In genomic region chr1:53841080-53841479, GRCm38 (mm10) we compare ENCODE assay signal across 24 mouse cellular contexts. TPM values are rescaled to one million over a fixed set of nuclear protein-coding genes. Genes with fewer than 3 reads are reported as not detected.
DNase-seq lines count a peak whose midpoint lies in the region; ATAC-seq and TF ChIP-seq lines count a peak whose summit lies in the region.
"Had no signal": no experiment of that assay in that cellular context is flagged by ENCODE, and none has a peak within 500 bp of the region (broad histone marks: within the 10 kb centered on the region; RNA-seq: fewer than 3 reads in every experiment).

No protein-coding gene starts in this region.

- dilution Hi-C loops in CH12.LX (cut with MboI; ENCODE audit: extremely low pct_ligation_motif_present, extremely low pct_unique_long_range_greater_than_20kb, low sequenced_read_pairs): no loop called here

- ATAC-seq in frontal cortex, adult (ENCODE audit: low TSS enrichment): peak; percentile 51
- no peak for ATAC-seq in kidney, embryonic 15.5 days (replicated peaks; ENCODE audit: low FRiP score)
- no peak for ATAC-seq in kidney, embryonic 14.5 days (ENCODE audit: low FRiP score, low TSS enrichment)
- ATAC-seq: forebrain, embryonic 13.5 days; forebrain, embryonic 16.5 days had no signal

- TF ChIP-seq CTCF in CH12.LX (conservative IDR thresholded peaks at IDR 0.05 in 1 of 2, IDR thresholded peaks at IDR 0.05 in 1 of 2; ENCODE audit: low read depth in 2 of 2, low read length in 2 of 2): no peak

- no peaks in the 10 kb centered on the region for H3K79me2 ChIP-seq in CH12.LX (replicated peaks; ENCODE audit: control insufficient read depth, extremely low read depth, insufficient read depth, poor library complexity, severe bottlenecking)

- in situ Hi-C loops in CH12.LX (cut with MboI; ENCODE audit: low pct_ligation_motif_present, low pct_unique_long_range_greater_than_20kb, low sequenced_read_pairs): no loop called here

- H3K27ac ChIP-seq in kidney, embryonic 15.5 days: 0 out of 2 replicates have a peak overlapping the region, but pooled peaks have one; percentile 22
- H3K27ac ChIP-seq in kidney, embryonic 14.5 days (ENCODE audit: low read depth, low read length): no peak overlapping the region
- no peak overlapping the region for H3K27ac ChIP-seq in CH12.LX (ENCODE audit: insufficient read depth, low read depth)
- H3K27ac ChIP-seq: forebrain, embryonic 10.5 days; forebrain, embryonic 13.5 days; heart, adult 2 months; heart, embryonic 10.5 days; heart, embryonic 13.5 days; hindbrain, embryonic 12.5 days; hindbrain, embryonic 15.5 days had no signal

- no peak overlapping the region for H3K9ac ChIP-seq in kidney, embryonic 15.5 days
- H3K9ac ChIP-seq in kidney, embryonic 14.5 days (ENCODE audit: low read depth, low read length): no peak overlapping the region
- no peak overlapping the region; the same call in 1 of the 2 replicates for H3K9ac ChIP-seq in CH12.LX (ENCODE audit: insufficient read depth, low read depth)
- H3K9ac ChIP-seq: forebrain, embryonic 13.5 days; heart, embryonic 13.5 days; hindbrain, embryonic 12.5 days; hindbrain, embryonic 15.5 days had no signal

- H3K36me3 ChIP-seq in kidney, embryonic 15.5 days: no peaks in the 10 kb centered on the region
- H3K36me3 ChIP-seq in kidney, embryonic 14.5 days (ENCODE audit: control insufficient read depth, insufficient read depth, low read length): no peaks in the 10 kb centered on the region
- H3K36me3 ChIP-seq in CH12.LX (replicated peaks in 1 of 2; ENCODE audit: control insufficient read depth in 1 of 2, insufficient read depth in 1 of 2, low read length in 1 of 2): no peaks in the 10 kb centered on the region
- H3K36me3 ChIP-seq: forebrain, embryonic 10.5 days had no signal

- H3K27me3 ChIP-seq in kidney, embryonic 15.5 days: no peaks in the 10 kb centered on the region
- no peaks in the 10 kb centered on the region for H3K27me3 ChIP-seq in kidney, embryonic 14.5 days (ENCODE audit: control insufficient read depth, insufficient read depth, low read length)
- H3K27me3 ChIP-seq in CH12.LX (replicated peaks): no peaks in the 10 kb centered on the region
- H3K27me3 ChIP-seq: forebrain, embryonic 13.5 days; heart, embryonic 13.5 days; hindbrain, embryonic 12.5 days; hindbrain, embryonic 15.5 days had no signal

- TF ChIP-seq POLR2A in CH12.LX (IDR thresholded peaks at IDR 0.05; ENCODE audit: low read depth, low read length): no peak

- H3K4me2 ChIP-seq in kidney, embryonic 15.5 days: no peak overlapping the region
- no peak overlapping the region for H3K4me2 ChIP-seq in kidney, embryonic 14.5 days (replicated peaks; ENCODE audit: low read depth, low read length)
- H3K4me2 ChIP-seq in CH12.LX (ENCODE audit: insufficient read depth, low read depth, poor library complexity, severe bottlenecking): peak overlapping the region; percentile 29; the same call in 1 of the 2 replicates
- H3K4me2 ChIP-seq: forebrain, embryonic 13.5 days; heart, embryonic 13.5 days; hindbrain, embryonic 12.5 days; hindbrain, embryonic 15.5 days had no signal

- no peak for TF ChIP-seq EP300 in CH12.LX (IDR thresholded peaks at IDR 0.05; ENCODE audit: low read length)

- no peak for TF ChIP-seq RAD21 in CH12.LX (IDR thresholded peaks at IDR 0.05; ENCODE audit: low read depth, low read length)

- WGBS in kidney, embryonic 15.5 days: 56% methylated on average over 4 of the region's 4 CpGs
- WGBS in kidney, embryonic 14.5 days: 54% methylated on average over 4 of the region's 4 CpGs

- no peak overlapping the region for H3K4me3 ChIP-seq in kidney, embryonic 15.5 days (replicated peaks)
- no peak overlapping the region for H3K4me3 ChIP-seq in kidney, embryonic 14.5 days (ENCODE audit: low read length)
- H3K4me3 ChIP-seq in CH12.LX (replicated peaks in 1 of 3; ENCODE audit: low read depth in 2 of 3, low read length in 2 of 3, poor library complexity in 1 of 3): no peak overlapping the region
- H3K4me3 ChIP-seq: forebrain, embryonic 10.5 days; forebrain, embryonic 13.5 days; heart, adult 2 months; heart, embryonic 10.5 days; heart, embryonic 13.5 days; hindbrain, embryonic 12.5 days; hindbrain, embryonic 15.5 days had no signal

- H3K4me1 ChIP-seq in kidney, embryonic 15.5 days: 0 out of 2 replicates have a peak, but pooled peaks cover 3% of the 10 kb centered on the region
- peaks cover 9% of the 10 kb centered on the region; the same call in 1 of the 2 replicates for H3K4me1 ChIP-seq in kidney, embryonic 14.5 days (ENCODE audit: control insufficient read depth, insufficient read depth, low read length)
- peaks cover 20 to 55% of the 10 kb centered on the region in 2 experiments for H3K4me1 ChIP-seq in CH12.LX (ENCODE audit: control insufficient read depth in 1 of 2, insufficient read depth in 2 of 2)
- H3K4me1 ChIP-seq: forebrain, embryonic 13.5 days; heart, embryonic 10.5 days; heart, embryonic 13.5 days; hindbrain, embryonic 12.5 days; hindbrain, embryonic 15.5 days had no signal

- no peak for DNase-seq in frontal cortex, postnatal 14 days (ENCODE audit: low spot score in 2 of 2)
- peak; percentile 48 for DNase-seq in kidney, postnatal 10 days
- no peak for DNase-seq in kidney, adult 18-20 months
- no peak for DNase-seq in CH12.LX (ENCODE audit: extremely low read depth)
- DNase-seq: adrenal gland, adult 2 months; adrenal gland, postnatal 14 days; B cell, adult 2 months; cerebellum, adult 11 months; cerebellum, adult 2 months; cerebellum, adult 9-11 months; cerebellum, postnatal 25 days; gastrocnemius, postnatal 25 days; heart, adult 2 months; heart, postnatal 14 days had no signal

- H3K9me3 ChIP-seq in kidney, embryonic 15.5 days (replicated peaks): no peaks in the 10 kb centered on the region
- H3K9me3 ChIP-seq in kidney, embryonic 14.5 days (ENCODE audit: control insufficient read depth, low read length): no peaks in the 10 kb centered on the region
- no peaks in the 10 kb centered on the region for H3K9me3 ChIP-seq in CH12.LX (replicated peaks; ENCODE audit: low read length)
- H3K9me3 ChIP-seq: forebrain, embryonic 10.5 days; forebrain, embryonic 13.5 days; heart, embryonic 10.5 days; heart, embryonic 13.5 days; hindbrain, embryonic 12.5 days; hindbrain, embryonic 15.5 days had no signal

TF ChIP-seq in CH12.LX, 34 proteins besides CTCF, POLR2A, EP300 and RAD21:
- no peak for TF ChIP-seq POLR2AphosphoS2 (IDR thresholded peaks at IDR 0.05; ENCODE audit: low read depth, low read length)
- TF ChIP-seq RCOR1 (conservative IDR thresholded peaks at IDR 0.05; ENCODE audit: low read depth, low read length): no peak
- no peak for TF ChIP-seq IRF4 (IDR thresholded peaks at IDR 0.05; ENCODE audit: low read depth, low read length)
- TF ChIP-seq CHD2 (IDR thresholded peaks at IDR 0.05; ENCODE audit: low read length): no peak
- TF ChIP-seq MAX (IDR thresholded peaks at IDR 0.05; ENCODE audit: low read length): no peak
- no peak for TF ChIP-seq JUND (conservative IDR thresholded peaks at IDR 0.05; ENCODE audit: low read depth, low read length)
- TF ChIP-seq ELF1 (IDR thresholded peaks at IDR 0.05; ENCODE audit: low read depth, low read length): no peak
- TF ChIP-seq ZNF384 (IDR thresholded peaks at IDR 0.05; ENCODE audit: low read depth, low read length): no peak
TF ChIP-seq in CH12.LX: peak in this region for 0.

RNA-seq across cellular contexts. Expression of gene Stk17b, which starts 56.1 kb away (rescaled TPM):
- 13.0 and 16.5 TPM in 2 replicates for polyA plus RNA-seq in kidney, embryonic 15.5 days (2015; fragmentation: Nextera tagmentation; extraction: Ambion mirVana)
- 12.4 and 13.1 TPM in 2 replicates for polyA plus RNA-seq in kidney, embryonic 14.5 days (2014; fragmentation: Nextera tagmentation; extraction: Ambion mirVana)
- total RNA-seq in CH12.LX (2012; rRNA removed) (25.2 and 27.7 TPM in 2 replicates), CH12.LX (2014; rRNA removed) (58.6 and 70.5 TPM in 2 replicates)
- polyA plus RNA-seq in CH12.LX (2012; ENCODE audit: insufficient read length, low read depth): 42.9 and 46.3 TPM in 2 replicates
